Mouse (Mus musculus) heart, postnatal 0 days (tissue): ENCODE data around the gene Ecm2. TPM values are rescaled to one million over a fixed set of nuclear protein-coding genes. Genes with fewer than 3 reads are reported as not detected.

ENCODE experiments used
- ATAC-seq: fragments of 200-750 bp; cut with Nextera tagmentation; 2 replicates; pipeline ENCODE4 v1.8.0; 2017; ENCODE audit warnings: low read depth, moderate number of reproducible peaks, moderate library complexity; ENCODE audit not compliant: insufficient read depth
- DNase-seq: peaks from one replicate; pipeline ENCODE4 v3.0.0-alpha.2; 2016; ENCODE audit warnings: low spot score
- H3K27ac ChIP-seq: fragments of 300-500 bp; sonication (generic); 2 replicates; pipeline ENCODE4 v1.5.1; 2014; ENCODE audit warnings: low read depth, mild to moderate bottlenecking
- H3K27me3 ChIP-seq: fragments of 300-500 bp; sonication (generic); 2 replicates; pipeline ENCODE4 v1.6.1; 2014; ENCODE audit warnings: low read length, mixed read lengths; ENCODE audit not compliant: control insufficient read depth, insufficient read depth
- H3K36me3 ChIP-seq: fragments of 300-500 bp; sonication (generic); replicated peaks from 2 replicates; pipeline ENCODE4 v1.6.1; 2014; ENCODE audit warnings: low read length, mixed read lengths; ENCODE audit not compliant: control insufficient read depth, insufficient read depth
- H3K4me1 ChIP-seq: fragments of 300-500 bp; sonication (generic); 2 replicates; pipeline ENCODE4 v1.6.1; 2014; ENCODE audit warnings: antibody characterized with exemption; ENCODE audit not compliant: control insufficient read depth, insufficient read depth
- H3K4me2 ChIP-seq: fragments of 300-500 bp; sonication (generic); 2 replicates; pipeline ENCODE4 v1.6.1; 2014; ENCODE audit warnings: low read depth, mild to moderate bottlenecking, low read length, moderate library complexity
- H3K4me3 ChIP-seq: fragments of 300-500 bp; sonication (generic); 2 replicates; pipeline ENCODE4 v1.5.1; 2014; ENCODE audit warnings: low read depth, low read length
- H3K9ac ChIP-seq: fragments of 300-500 bp; sonication (generic); replicated peaks from 2 replicates; pipeline ENCODE4 v1.6.1; 2014; ENCODE audit warnings: low read depth, low read length, mixed read lengths
- H3K9me3 ChIP-seq: fragments of 300-500 bp; sonication (generic); replicated peaks from 2 replicates; pipeline ENCODE4 v1.6.1; 2016; ENCODE audit warnings: low read length; ENCODE audit not compliant: control insufficient read depth
- CTCF ChIP-seq: IDR thresholded peaks from 2 replicates; pipeline ENCODE4 v1.5.1; 2016; ENCODE audit warnings: antibody characterized with exemption, control low read depth, low read depth
- EP300 ChIP-seq: IDR thresholded peaks from 2 replicates; pipeline ENCODE4 v1.6.1; 2016; ENCODE audit warnings: antibody characterized with exemption, low read depth
- WGBS: fragments of 180-500 bp; shearing (Covaris S2); extraction: QIAGEN DNeasy Blood & Tissue Kit; methylation state at CpG from one replicate; pipeline ENCODE4 v1.1.7; 2014; 5-methylcytosine and 5-hydroxymethylcytosine counted together
- polyA plus RNA-seq: library from polyadenylated mRNA; unstranded; fragments of >200 nt; fragmentation: Nextera tagmentation; extraction: Ambion mirVana; gene quantifications from 2 replicates; pipeline ENCODE4 v1.2.1, GENCODE M21; 2015
- total RNA-seq: library from RNA; depleted of rRNA; stranded (reverse); fragments of >200 nt; gene quantifications from 2 replicates; pipeline ENCODE4 v1.2.3, GENCODE M21; 2014; ENCODE audit warnings: low replicate concordance

The Ecm2 gene
- total and polyA plus RNA-seq, 2 experiments from 2014 or later: 6.4 to 6.6 TPM

GRCm38 (mm10) chr13:49465875-49466274 is 38.7 kb upstream of the Ecm2 start:
- DNase-seq (no peak), ATAC-seq (no peak)
- no peaks in the 10 kb centered on the region for H3K27me3 ChIP-seq
- H3K9me3 ChIP-seq: no peaks in the 10 kb centered on the region
- TF ChIP-seq EP300 (no peak), CTCF (no peak)
- peaks cover 8% of the 10 kb centered on the region for H3K4me1 ChIP-seq
- H3K36me3 ChIP-seq: peaks cover 41% of the 10 kb centered on the region
- no peak overlapping the region for H3K9ac ChIP-seq
- 89% methylated on average over 4 of the region's 4 CpGs for WGBS
- no peak overlapping the region for H3K4me3 ChIP-seq
- no peak overlapping the region for H3K4me2 ChIP-seq
- no peak overlapping the region for H3K27ac ChIP-seq

GRCm38 (mm10) chr13:49466393-49467075 is 38.1 kb upstream of the Ecm2 start:
- Histone ChIP-seq H3K9me3 (no peaks in the 10 kb centered on the region), H3K36me3 (peaks cover 35% of the 10 kb centered on the region), H3K9ac (no peak overlapping the region), H3K4me1 (peaks cover 12% of the 10 kb centered on the region), H3K4me2 (no peak overlapping the region), H3K4me3 (no peak overlapping the region), H3K27me3 (no peaks in the 10 kb centered on the region), H3K27ac (peak overlapping the region; percentile 65)
- 69% methylated on average over 11 of the region's 11 CpGs for WGBS
- no peak for TF ChIP-seq EP300
- TF ChIP-seq CTCF: no peak
- DNase-seq (no peak), ATAC-seq (peak; percentile 45; the same call in 1 of the 2 replicates)

DNA sequence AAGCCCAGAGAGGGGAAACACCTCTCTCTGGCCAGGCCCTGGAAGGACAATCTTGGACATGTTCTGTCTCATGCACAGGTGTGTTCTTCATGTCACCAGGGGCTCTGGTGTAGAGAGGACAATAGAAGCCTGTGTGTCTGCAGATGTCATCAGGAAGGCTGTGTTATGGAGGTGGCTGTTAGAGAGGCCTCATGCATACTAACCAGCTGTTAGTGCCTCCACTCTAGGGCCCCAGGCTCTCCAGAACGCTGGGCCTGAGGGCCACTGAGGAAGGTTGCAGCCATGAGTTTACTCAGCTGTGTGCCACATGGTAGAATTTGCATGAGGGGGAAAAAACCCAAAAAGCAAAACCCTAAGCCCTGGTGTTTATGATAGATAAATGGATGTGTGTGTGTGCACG is 37.0 kb upstream of the Ecm2 start:
- no peak for TF ChIP-seq EP300
- no peak for TF ChIP-seq CTCF
- 75% methylated on average over 2 of the region's 2 CpGs for WGBS
- Histone ChIP-seq H3K27me3 (no peaks in the 10 kb centered on the region), H3K4me1 (peaks cover 12% of the 10 kb centered on the region), H3K4me2 (no peak overlapping the region), H3K9ac (no peak overlapping the region), H3K36me3 (peaks cover 24% of the 10 kb centered on the region), H3K9me3 (no peaks in the 10 kb centered on the region), H3K4me3 (no peak overlapping the region), H3K27ac (no peak overlapping the region; the same call in 1 of the 2 replicates)
- no peak for ATAC-seq
- DNase-seq: no peak

DNA sequence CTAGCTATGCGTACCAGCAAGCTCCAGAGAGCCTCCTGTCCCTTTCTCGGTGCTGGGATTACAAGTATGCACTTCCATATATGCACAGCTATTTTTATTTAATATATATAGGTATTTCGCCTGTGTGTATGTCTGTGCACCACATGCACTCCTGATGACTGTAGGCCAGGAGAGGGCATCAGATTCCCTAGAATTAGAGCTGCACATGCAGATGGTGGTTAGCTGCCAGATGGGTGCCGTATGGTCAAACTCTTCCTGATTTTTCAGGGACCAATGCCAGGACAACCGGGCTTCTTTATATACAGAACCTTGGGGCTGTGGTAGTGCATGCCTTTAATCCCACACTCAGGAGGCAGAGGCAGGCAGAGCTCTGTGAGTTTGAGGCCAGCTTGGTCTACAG is 35.6 kb upstream of the Ecm2 start:
- peak; percentile 9; the same call in 1 of the 2 replicates for TF ChIP-seq CTCF
- TF ChIP-seq EP300: no peak
- Histone ChIP-seq H3K9ac (no peak overlapping the region), H3K4me1 (peaks cover 12% of the 10 kb centered on the region), H3K27ac (no peak overlapping the region), H3K9me3 (no peaks in the 10 kb centered on the region), H3K4me2 (no peak overlapping the region), H3K4me3 (no peak overlapping the region), H3K27me3 (no peaks in the 10 kb centered on the region), H3K36me3 (peaks cover 20% of the 10 kb centered on the region)
- ATAC-seq (no peak), DNase-seq (no peak)
- 85% methylated on average over 5 of the region's 5 CpGs for WGBS

DNA sequence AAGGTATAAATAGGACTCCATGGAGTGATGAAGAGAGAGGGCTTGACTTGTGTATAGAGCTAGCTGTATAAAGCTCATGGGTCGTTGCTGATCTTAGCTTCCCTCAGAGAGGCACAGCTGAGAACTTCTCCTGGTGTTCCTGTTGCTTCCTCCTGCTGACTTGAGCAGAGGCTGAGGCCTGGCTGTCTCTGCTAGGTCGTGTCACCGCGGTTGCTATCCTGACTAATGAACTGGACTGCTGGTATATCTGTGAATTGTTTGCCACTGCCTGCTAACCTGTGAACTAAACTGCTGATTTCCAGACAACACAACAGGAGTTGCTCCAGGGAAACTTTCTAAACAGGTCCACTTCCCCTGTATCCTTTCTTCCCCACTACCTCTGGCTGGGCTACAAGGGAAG is 34.3 kb upstream of the Ecm2 start:
- WGBS: 66% methylated on average over 4 of the region's 4 CpGs
- Histone ChIP-seq H3K4me3 (no peak overlapping the region), H3K27ac (peak overlapping the region; percentile 10; the same call in 1 of the 2 replicates), H3K9ac (no peak overlapping the region), H3K36me3 (0 out of 2 replicates have a peak, but pooled peaks cover 6% of the 10 kb centered on the region), H3K4me1 (peaks cover 12% of the 10 kb centered on the region), H3K27me3 (no peaks in the 10 kb centered on the region), H3K4me2 (no peak overlapping the region), H3K9me3 (no peaks in the 10 kb centered on the region)
- TF ChIP-seq CTCF (no peak), EP300 (no peak)
- DNase-seq (no peak), ATAC-seq (no peak)

GRCm38 (mm10) chr13:49470806-49471205 is 33.8 kb upstream of the Ecm2 start:
- Histone ChIP-seq H3K4me1 (peaks cover 12% of the 10 kb centered on the region), H3K27ac (no peak overlapping the region), H3K9me3 (no peaks in the 10 kb centered on the region), H3K36me3 (0 out of 2 replicates have a peak, but pooled peaks cover 2% of the 10 kb centered on the region), H3K4me2 (no peak overlapping the region), H3K27me3 (no peaks in the 10 kb centered on the region), H3K4me3 (no peak overlapping the region), H3K9ac (no peak overlapping the region)
- TF ChIP-seq CTCF (no peak), EP300 (no peak)
- WGBS: 40% methylated on average over 4 of the region's 4 CpGs
- DNase-seq (no peak), ATAC-seq (peak; percentile 38)
